Mouse (Mus musculus) cerebellum, adult 8-10 months (tissue): ENCODE results near the gene Klf7.
A peak's percentile ranks its signal among the peaks of the same experiment; 100 is the strongest.

Experiments used
- DNase-seq: peaks from one replicate; pipeline ENCODE4 v3.0.0; 2022

The Klf7 gene

GRCm38 (mm10) chr1:64104665-64105064, 17.4 kb downstream of the Klf7 start:
- DNase-seq, result no peak

GRCm38 (mm10) chr1:64101331-64101730, 20.8 kb downstream of the Klf7 start:
- no peak for DNase-seq

GRCm38 (mm10) chr1:64098800-64099199, 23.3 kb downstream of the Klf7 start:
- no peak for DNase-seq

- DNase-seq, result no peak
Observed at GRCm38 (mm10) chr1:64097640-64098287, 24.3 kb downstream of the Klf7 start.

GRCm38 (mm10) chr1:64093018-64093417, 29.1 kb downstream of the Klf7 start:
- no peak for DNase-seq

- no peak for DNase-seq
Observed at GRCm38 (mm10) chr1:64091591-64091990, 30.5 kb downstream of the Klf7 start.

GRCm38 (mm10) chr1:64090566-64090965, 31.5 kb downstream of the Klf7 start:
- DNase-seq, result no peak

GRCm38 (mm10) chr1:64089691-64090090, 32.4 kb downstream of the Klf7 start:
- DNase-seq, result no peak

- DNase-seq, result no peak
Observed at GRCm38 (mm10) chr1:64088604-64089320, 33.3 kb downstream of the Klf7 start.

- peak; percentile 90 for DNase-seq
Observed at GRCm38 (mm10) chr1:64087657-64088603, 34.2 kb downstream of the Klf7 start.

- no peak for DNase-seq
Observed at GRCm38 (mm10) chr1:64085875-64086274, 36.2 kb downstream of the Klf7 start.

- no peak for DNase-seq
Observed at GRCm38 (mm10) chr1:64085361-64085760, 36.7 kb downstream of the Klf7 start.

GRCm38 (mm10) chr1:64084706-64085105, 37.4 kb downstream of the Klf7 start:
- DNase-seq, result no peak

GRCm38 (mm10) chr1:64081791-64082190, 40.3 kb downstream of the Klf7 start:
- no peak for DNase-seq

- no peak for DNase-seq
Observed at GRCm38 (mm10) chr1:64081217-64081616, 40.9 kb downstream of the Klf7 start.

GRCm38 (mm10) chr1:64080263-64080662, 41.8 kb downstream of the Klf7 start:
- DNase-seq, result no peak

- DNase-seq, result peak; percentile 86
Observed at GRCm38 (mm10) chr1:64078747-64079211, 43.3 kb downstream of the Klf7 start.

GRCm38 (mm10) chr1:64078011-64078746, 43.9 kb downstream of the Klf7 start:
- DNase-seq, result no peak

- no peak for DNase-seq
Observed at GRCm38 (mm10) chr1:64074051-64074450, 48.0 kb downstream of the Klf7 start.

GRCm38 (mm10) chr1:64070947-64071346, 51.1 kb downstream of the Klf7 start:
- no peak for DNase-seq

GRCm38 (mm10) chr1:64066320-64067254, 55.5 kb downstream of the Klf7 start:
- no peak for DNase-seq
